Mouse (Mus musculus) stomach, postnatal 0 days (tissue): ENCODE results near the gene Zic4.

ENCODE experiments used
- CTCF ChIP-seq: IDR thresholded peaks from 2 replicates; pipeline ENCODE4 v1.5.1; 2016; ENCODE audit warnings: antibody characterized with exemption, low read depth, mild to moderate bottlenecking, moderate library complexity
- EP300 ChIP-seq: optimal IDR thresholded peaks from 2 replicates; pipeline ENCODE3; 2016; ENCODE audit warnings: antibody characterized with exemption

DNA sequence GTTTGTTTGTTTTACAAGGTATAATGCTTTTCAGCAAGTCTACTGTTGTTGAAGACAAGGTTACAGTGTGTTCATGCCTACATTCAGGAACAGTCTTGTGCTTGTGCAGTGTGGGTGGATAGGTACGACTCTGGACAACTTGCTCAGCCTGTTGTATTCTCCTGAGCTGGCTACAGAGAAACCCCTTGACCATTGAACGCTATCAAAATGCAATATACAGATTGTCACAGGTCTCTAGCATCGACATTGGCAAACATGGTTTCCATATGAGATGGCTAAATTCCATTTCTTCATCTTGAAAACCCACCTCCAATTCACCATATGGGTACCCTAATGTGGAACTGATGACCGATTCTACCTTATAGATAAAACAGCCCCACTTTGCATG, 5.9 kb upstream of the Zic4 start:
- TF ChIP-seq CTCF (no peak), EP300 (no peak)
